In genomic region chr5:21032626-21033025, GRCm38 (mm10) we compare ENCODE assay signal across 25 mouse cellular contexts.
"Had no signal": no experiment of that assay in that cellular context is flagged by ENCODE, and none has a peak within 500 bp of the region (broad histone marks: within the 10 kb centered on the region; RNA-seq: fewer than 3 reads in every experiment).

No protein-coding gene starts in this region.

- H3K9me3 ChIP-seq: embryonic facial prominence, embryonic 10.5 days; embryonic facial prominence, embryonic 12.5 days; embryonic facial prominence, embryonic 13.5 days; embryonic facial prominence, embryonic 15.5 days; forebrain, embryonic 10.5 days; forebrain, embryonic 12.5 days; forebrain, embryonic 13.5 days; forebrain, embryonic 15.5 days had no signal

- DNase-seq: cerebellum, adult 9-10 months; cerebellum, adult 9-11 months; cerebellum, postnatal 10 days; cerebellum, postnatal 14 days; cerebellum, postnatal 25 days; cerebellum, postnatal 36 days; embryo, embryonic 11 days; forebrain, postnatal 0 days; gastrocnemius, adult 2 months; gastrocnemius, postnatal 10 days; gastrocnemius, postnatal 14 days; gastrocnemius, postnatal 25 days; gastrocnemius, postnatal 36 days; heart, adult 11 months; heart, adult 18-20 months; heart, adult 2 months had no signal

- H3K9ac ChIP-seq: embryonic facial prominence, embryonic 12.5 days; embryonic facial prominence, embryonic 13.5 days; embryonic facial prominence, embryonic 15.5 days; forebrain, embryonic 12.5 days; forebrain, embryonic 13.5 days; forebrain, embryonic 15.5 days; forebrain, postnatal 0 days had no signal

- H3K4me3 ChIP-seq: embryonic facial prominence, embryonic 10.5 days; embryonic facial prominence, embryonic 12.5 days; embryonic facial prominence, embryonic 13.5 days; embryonic facial prominence, embryonic 15.5 days; erythroblast, embryonic 14.5 days; forebrain, embryonic 10.5 days; forebrain, embryonic 12.5 days; forebrain, embryonic 13.5 days; forebrain, embryonic 15.5 days; gastrocnemius, adult 2 months; heart, adult 2 months had no signal

- H3K27me3 ChIP-seq: embryonic facial prominence, embryonic 12.5 days; embryonic facial prominence, embryonic 13.5 days; embryonic facial prominence, embryonic 15.5 days; forebrain, embryonic 12.5 days; forebrain, embryonic 13.5 days; forebrain, embryonic 15.5 days had no signal

- H3K4me2 ChIP-seq: embryonic facial prominence, embryonic 12.5 days; embryonic facial prominence, embryonic 13.5 days; embryonic facial prominence, embryonic 15.5 days; forebrain, embryonic 12.5 days; forebrain, embryonic 15.5 days had no signal

- H3K27ac ChIP-seq: embryonic facial prominence, embryonic 10.5 days; embryonic facial prominence, embryonic 12.5 days; embryonic facial prominence, embryonic 13.5 days; embryonic facial prominence, embryonic 15.5 days; forebrain, embryonic 10.5 days; forebrain, embryonic 12.5 days; forebrain, embryonic 15.5 days; gastrocnemius, adult 2 months; heart, adult 2 months had no signal
